Mouse (Mus musculus): ENCODE data around the gene Ppef1. TPM values are rescaled to one million over a fixed set of nuclear protein-coding genes. Genes with fewer than 3 reads are reported as not detected.
A peak's percentile ranks its signal among the peaks of the same experiment; 100 is the strongest.

Gene Ppef1
- polyA plus RNA-seq (2012): not detected in 2 replicates

- no peak for TF ChIP-seq GATA1 (IDR thresholded peaks at IDR 0.05; ENCODE audit: low read length)
Observed at GRCm38 (mm10) chrX:160735650-160736049, at the start of gene Ppef1. TSS of gene Ppef1 (minus strand) at chrX:160735765.

DNA sequence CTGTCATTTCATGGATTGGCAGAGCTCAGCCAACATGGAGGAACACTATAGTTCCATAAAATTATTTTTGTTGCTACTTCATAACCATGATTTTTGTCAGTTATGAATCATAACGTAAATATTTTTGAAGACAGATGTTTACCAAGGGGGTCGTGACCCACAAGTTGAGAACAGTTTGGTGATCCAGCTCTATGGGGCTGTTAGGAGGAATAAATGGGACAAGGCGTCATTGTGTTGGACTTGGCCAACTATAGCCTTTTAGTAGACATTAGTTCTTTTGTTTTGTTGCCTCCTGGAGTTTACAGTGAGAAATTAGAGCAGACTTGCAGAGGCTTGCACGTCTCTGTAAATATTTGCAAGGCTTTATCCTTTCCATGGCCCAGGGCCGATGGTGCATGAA is 46.7 kb upstream of the Ppef1 start:
- TF ChIP-seq GATA1 (IDR thresholded peaks at IDR 0.05; ENCODE audit: low read length): no peak

- no peak for TF ChIP-seq GATA1 (IDR thresholded peaks at IDR 0.05; ENCODE audit: low read length)
Observed at GRCm38 (mm10) chrX:160773033-160773432, 37.5 kb upstream of the Ppef1 start.

GRCm38 (mm10) chrX:160767713-160768112 is 32.1 kb upstream of the Ppef1 start, which contains the start of gene Rs1:
TSS of gene Rs1 (plus strand) at chrX:160768013.
- no peak for TF ChIP-seq GATA1 (IDR thresholded peaks at IDR 0.05; ENCODE audit: low read length)

GRCm38 (mm10) chrX:160766233-160766616 is 30.7 kb upstream of the Ppef1 start:
- no peak for TF ChIP-seq GATA1 (IDR thresholded peaks at IDR 0.05; ENCODE audit: low read length)

GRCm38 (mm10) chrX:160765389-160766232 is 30.0 kb upstream of the Ppef1 start:
- TF ChIP-seq GATA1 (IDR thresholded peaks at IDR 0.05; ENCODE audit: low read length): no peak

- no peak for TF ChIP-seq GATA1 (IDR thresholded peaks at IDR 0.05; ENCODE audit: low read length)
Observed at GRCm38 (mm10) chrX:160750808-160751207, 15.2 kb upstream of the Ppef1 start.

- TF ChIP-seq GATA1 (IDR thresholded peaks at IDR 0.05; ENCODE audit: low read length): no peak
Observed at GRCm38 (mm10) chrX:160748653-160749052, 13.1 kb upstream of the Ppef1 start.

DNA sequence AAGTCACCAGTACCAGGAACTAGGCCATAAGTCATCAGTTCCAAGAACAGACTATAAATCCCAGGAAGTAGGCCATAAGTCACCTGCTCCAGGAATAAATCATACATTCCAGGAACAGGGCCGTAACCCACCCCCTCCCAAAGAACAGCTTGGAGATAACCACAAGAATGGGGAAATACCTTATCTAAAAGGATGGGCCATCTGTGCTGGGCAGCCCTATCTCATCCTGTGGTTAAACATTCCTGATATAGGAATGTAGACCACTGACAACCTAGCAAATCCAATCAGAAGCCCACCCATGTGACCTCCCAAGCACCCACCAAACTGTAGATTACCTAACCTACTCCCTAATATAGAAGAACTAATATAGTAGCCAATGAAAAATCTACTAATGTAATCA is 9.8 kb upstream of the Ppef1 start:
- peak; percentile 23 for TF ChIP-seq GATA1 (IDR thresholded peaks at IDR 0.05; ENCODE audit: low read length)

- TF ChIP-seq GATA1 (IDR thresholded peaks at IDR 0.05; ENCODE audit: low read length): no peak
Observed at GRCm38 (mm10) chrX:160699171-160699570, 36.4 kb downstream of the Ppef1 start.

GRCm38 (mm10) chrX:160691559-160691958 is 44.0 kb downstream of the Ppef1 start:
- TF ChIP-seq GATA1 (IDR thresholded peaks at IDR 0.05; ENCODE audit: low read length): no peak

GRCm38 (mm10) chrX:160690094-160690493 is 45.5 kb downstream of the Ppef1 start:
- no peak for TF ChIP-seq GATA1 (IDR thresholded peaks at IDR 0.05; ENCODE audit: low read length)

DNA sequence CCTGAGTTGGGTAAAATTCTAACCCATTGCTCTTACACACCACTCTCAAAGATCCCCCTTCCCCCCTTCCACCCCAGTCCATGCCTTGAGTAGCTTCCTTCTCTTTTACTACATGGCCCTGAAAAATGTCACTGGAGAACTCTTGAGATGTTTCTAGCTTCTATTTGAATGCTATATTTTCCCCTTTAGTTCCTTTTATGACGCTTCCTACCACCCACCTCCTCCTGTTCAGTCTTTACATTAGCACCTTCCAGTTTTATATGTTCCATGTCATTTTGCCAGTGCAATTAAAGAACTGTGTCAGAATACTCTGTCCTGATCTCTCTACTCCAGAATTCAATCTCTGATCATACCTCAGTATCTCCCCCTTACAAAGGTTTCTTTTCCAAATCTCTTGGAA is 65.6 kb downstream of the Ppef1 start:
- no peak for TF ChIP-seq GATA1 (IDR thresholded peaks at IDR 0.05; ENCODE audit: low read length)

DNA sequence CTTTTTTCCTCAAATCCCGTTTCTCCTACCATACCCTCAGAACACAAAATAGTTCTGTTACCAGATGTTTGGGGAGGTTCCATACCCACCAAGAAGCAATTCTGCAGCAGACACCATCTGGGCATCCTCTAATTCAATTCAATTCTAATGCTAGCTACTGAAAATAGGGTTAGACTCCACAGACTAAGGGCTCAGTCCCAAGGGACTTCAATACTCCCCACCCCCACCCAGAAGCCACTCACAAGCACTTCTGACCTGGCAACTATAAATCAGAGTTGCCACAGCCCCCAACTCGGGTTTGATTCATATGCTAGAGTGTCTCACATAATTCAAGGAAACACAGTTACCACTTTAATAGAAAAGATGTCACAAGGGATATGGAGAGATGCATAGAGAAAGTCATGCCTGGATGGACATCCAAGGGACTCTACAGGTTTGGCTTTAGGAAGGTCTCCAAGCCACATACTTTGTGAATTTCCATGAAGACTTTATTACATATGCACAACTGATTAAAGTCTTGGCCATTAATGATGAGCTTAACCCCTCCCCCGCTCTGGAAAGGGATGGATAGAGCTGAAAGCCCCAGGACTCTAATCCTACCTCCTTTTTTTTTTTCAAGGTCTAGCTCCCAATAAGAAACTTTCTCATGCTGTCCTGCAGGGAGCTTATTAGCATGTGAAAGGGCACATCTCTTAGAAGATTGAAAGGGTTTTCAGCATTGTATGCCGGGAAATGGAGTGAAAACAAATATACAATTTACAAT is 124.5 kb downstream of the Ppef1 start:
- TF ChIP-seq GATA1 (IDR thresholded peaks at IDR 0.05; ENCODE audit: low read length): no peak

DNA sequence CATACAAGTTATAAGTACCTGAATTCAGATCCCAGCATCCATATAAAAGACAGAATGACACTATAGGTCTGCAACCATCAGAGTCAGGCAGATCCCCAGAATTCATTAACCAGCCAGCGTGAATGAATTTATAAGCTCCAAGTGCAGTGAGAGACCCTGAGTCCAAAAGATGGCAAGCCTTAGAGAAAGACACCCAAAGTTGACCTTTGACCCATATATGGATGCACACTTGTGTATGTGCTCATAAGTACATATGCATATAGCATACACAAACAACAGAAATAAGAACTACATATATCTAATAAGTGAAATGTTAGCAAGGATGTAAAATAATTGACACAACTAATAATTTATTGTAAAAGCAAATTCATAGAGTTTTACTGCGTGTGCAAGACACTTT is 125.1 kb downstream of the Ppef1 start:
- no peak for TF ChIP-seq GATA1 (IDR thresholded peaks at IDR 0.05; ENCODE audit: low read length)

DNA sequence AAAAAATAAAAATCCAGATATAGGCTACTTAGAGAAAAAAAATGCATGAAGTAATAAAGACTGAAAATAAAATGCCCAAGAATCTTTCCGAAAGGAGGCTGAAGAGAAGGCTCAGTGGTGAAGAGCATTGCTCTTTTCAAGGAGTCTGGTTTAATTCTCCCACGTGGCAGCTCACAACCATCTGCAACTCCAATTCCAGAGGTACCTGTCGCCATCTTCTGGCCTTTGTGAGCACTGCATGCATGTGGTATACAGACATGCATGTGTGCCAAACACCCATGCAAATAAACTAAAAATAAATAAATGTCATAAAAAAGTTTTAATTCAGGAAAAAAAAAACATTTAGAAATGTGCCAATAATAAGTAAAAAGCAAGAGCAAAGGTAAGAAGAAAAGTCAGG is 125.7 kb downstream of the Ppef1 start:
- TF ChIP-seq GATA1 (IDR thresholded peaks at IDR 0.05; ENCODE audit: low read length): no peak
